Mouse (Mus musculus): ENCODE data around the gene Ankrd11. TPM values are rescaled to one million over a fixed set of nuclear protein-coding genes. Genes with fewer than 3 reads are reported as not detected.
A peak's percentile ranks its signal among the peaks of the same experiment; 100 is the strongest.

Ankrd11 gene
- total RNA-seq, 2 experiments from 2014 or later = 43.5 to 51.1 TPM

GRCm38 (mm10) chr8:122893451-122893850 lies 148.6 kb downstream of the Ankrd11 start:
- DNase-seq = no peak

DNA sequence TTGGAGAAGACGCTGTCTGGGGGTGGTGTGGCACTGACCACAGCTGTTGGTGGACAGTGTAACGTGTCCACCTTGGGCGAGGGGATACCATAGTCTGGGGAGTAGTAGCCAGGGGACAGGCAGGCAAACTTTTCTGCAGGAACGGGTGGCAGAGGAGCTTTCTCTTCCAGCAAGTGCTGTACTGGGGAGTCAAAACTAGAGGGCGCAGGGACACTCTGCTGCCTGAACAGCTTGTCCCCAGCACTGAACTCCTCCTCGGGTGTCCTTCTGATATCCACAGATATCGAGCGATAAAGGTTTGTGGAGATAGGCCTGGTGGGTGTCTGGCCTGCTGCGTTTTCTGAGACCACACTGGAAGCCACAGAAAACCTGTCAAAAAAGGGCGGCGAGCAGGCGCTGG lies 150.6 kb downstream of the Ankrd11 start:
- DNase-seq = no peak

DNA sequence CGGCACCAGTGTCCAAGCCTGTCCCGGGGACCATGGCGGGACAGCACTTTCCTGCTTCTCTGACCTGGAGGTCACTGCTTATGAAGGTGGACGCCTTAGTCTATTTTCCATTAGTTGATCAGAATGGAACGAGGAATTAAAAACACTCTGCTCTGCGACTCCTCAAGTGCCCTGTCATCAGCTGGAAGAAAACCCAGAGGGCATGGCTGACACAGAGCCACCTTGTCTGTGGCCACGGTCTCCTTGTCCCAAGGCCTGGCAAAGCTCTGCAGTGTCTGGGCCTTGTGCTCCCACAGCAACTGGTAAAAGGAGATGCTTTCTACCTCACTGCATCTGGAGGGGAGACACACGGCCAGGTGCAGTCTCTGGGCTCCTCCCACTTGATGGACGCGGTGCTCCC lies 158.4 kb downstream of the Ankrd11 start:
- no peak for DNase-seq

- DNase-seq = no peak
These were observed 161.8 kb downstream of the Ankrd11 start for GRCm38 (mm10) chr8:122880302-122880701.

DNA sequence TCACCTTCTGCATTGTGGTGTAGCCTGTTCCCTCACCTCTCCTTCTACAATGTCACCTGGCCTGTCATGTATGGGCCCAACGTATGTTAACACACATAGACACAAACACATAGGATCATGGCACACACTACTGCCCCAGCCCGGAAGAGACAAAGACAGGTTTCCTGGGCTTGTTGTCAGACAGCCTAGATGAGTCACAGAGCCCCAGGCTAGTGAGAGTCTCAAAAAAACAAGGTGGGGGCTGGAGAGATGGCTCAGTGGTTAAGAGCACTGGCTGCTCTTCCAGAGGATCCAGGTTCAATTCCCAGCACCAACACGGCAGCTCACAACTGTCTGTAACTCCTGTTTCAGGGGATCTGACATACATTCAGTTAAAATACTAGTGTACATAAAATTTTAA lies 163.8 kb downstream of the Ankrd11 start:
- DNase-seq = no peak

DNA sequence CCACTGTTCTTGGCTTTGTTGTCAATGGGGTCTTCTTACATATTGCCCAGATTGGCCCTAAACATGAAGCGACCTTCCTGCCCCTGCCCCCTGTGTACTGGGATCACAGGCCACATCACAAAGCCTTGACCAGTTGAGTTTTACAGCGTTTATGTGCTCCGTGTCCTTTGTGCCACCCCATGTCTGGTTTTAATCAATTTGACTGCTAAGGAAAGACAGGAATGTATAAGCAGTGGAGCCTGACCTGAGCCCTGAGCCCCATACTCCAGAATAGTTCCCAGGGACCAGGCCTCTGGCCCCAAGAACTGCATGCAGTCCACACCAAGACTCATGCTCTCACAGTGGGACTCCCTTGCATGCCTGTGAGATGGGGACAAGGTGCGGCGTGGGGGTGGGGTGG lies 166.9 kb downstream of the Ankrd11 start:
- no peak for DNase-seq

- no peak for DNase-seq
These were observed 168.9 kb downstream of the Ankrd11 start for GRCm38 (mm10) chr8:122873171-122873570.

DNA sequence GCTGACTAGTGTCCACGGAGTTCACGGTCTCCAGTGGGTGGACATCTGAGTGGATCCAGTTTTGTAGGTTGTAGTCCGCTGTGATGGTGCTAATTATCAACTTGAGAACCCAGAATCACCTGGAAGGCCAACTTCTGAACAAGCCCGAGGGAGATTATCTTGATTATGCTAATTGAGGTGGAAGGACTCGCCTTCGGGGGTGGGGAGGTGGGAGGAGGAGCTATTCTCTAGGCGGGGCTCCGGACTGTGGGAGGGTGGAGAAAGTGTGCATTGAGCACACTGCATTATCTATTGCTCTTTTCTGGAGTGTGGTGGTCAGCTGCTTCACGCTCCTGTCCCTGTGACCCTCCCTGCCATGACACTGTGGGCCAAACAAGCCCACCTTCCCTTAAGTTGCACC lies 170.4 kb downstream of the Ankrd11 start:
- DNase-seq = no peak

DNA sequence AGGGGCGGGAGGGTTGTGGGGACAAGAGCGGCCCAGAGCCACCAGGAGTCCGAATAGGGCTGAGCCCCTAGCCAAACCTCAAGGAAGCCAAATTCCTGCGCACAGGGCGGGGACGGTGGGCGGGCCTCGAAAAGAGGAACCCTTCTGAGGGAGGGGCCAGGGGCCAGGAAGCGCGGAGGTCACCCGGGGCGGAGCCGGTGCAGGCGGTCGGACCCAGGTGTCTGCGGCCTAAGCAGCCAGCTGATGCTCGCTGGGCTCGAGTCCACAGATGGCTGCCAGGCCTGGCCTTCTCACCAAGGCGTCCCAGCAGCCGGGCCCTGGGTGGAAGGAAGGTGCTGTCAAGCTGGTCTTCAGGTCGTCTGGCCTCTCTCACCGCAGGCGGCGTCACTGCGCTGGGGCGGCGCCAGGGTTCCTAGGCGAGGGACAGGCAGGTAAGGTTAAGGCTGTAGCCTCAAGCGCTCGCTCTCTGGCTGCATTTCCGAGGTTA lies 171.7 kb downstream of the Ankrd11 start:
- peak; percentile 29 for DNase-seq

DNA sequence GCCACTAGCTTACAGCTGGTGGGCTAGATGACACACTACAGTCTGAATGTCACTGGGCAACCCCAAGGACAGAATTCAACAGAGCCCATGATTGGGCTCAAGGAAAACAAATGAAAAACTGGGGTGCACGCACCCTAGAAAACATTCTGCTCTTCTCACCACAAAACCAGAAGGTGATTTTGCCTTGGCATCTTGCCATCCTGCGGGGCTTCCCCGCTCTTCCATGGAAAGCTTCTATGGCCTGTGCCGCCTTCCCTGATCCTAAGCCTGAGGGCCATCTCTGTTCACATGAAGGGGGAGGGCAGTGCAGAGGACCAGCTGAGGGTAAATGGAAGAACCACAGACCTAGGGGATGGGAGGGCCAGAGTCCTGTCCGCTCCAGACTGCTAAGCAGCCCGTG lies 174.1 kb downstream of the Ankrd11 start:
- no peak for DNase-seq

GRCm38 (mm10) chr8:122866231-122866630 lies 175.8 kb downstream of the Ankrd11 start:
- no peak for DNase-seq

- DNase-seq = no peak
These were observed 176.6 kb downstream of the Ankrd11 start for GRCm38 (mm10) chr8:122865441-122865840.

DNA sequence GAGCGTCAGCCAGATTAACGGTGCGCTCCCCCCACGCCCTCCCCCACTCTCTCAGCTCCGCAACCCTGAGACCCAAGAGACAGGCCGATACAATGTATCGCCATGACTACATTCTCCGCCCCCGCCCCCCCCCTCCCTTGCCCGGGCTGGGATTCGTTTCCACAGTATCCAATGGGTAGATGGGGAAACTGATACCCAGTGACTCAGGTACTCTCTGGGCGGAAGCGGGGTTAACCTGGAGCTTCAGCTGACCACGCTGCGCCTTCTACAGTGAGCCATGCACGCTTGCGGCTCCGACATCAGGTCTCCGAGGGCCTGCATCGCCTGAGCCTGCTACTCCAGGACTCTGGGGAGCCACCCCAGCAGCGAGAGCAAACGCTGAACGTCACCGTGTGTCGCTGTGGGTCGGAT lies 177.4 kb downstream of the Ankrd11 start:
- DNase-seq = no peak

DNA sequence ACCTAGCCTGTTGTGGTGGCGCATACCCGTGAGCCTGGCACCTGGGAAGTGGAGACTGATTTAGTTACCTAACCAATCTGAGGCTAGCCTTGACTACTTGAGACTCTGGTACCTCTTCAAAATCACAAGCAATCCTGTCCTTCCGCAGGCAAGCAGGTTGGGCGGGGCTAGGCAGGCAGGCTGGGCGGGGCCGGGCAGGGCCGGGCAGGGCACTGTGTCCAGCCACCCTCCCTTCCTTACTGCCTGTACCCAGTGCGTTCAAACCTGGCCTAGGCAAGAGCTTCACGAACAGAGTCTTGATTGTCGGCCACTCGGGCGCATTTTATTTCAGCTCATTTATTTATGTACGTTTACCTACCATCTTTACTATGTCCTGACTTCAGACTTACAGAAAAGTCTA lies 182.2 kb downstream of the Ankrd11 start:
- no peak for DNase-seq

DNA sequence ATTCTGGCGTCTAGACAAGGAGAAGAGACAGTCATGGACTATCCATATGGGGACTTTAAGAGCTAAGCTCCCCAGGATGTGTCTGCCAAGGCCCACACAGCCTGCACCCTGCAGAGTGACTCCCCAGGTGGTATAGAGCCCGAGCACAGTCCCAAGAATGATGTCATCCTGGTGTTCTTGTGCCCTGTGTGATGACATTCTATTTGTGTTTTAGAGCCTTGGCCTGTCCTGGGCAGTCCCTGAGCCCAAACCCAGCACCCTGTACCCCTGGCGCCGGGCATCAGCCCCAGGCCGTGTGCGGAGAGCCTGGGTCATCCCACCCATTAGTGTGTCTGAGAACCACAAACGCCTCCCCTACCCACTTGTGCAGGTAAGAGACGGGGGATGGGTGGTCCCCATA lies 185.8 kb downstream of the Ankrd11 start:
- DNase-seq = no peak

DNA sequence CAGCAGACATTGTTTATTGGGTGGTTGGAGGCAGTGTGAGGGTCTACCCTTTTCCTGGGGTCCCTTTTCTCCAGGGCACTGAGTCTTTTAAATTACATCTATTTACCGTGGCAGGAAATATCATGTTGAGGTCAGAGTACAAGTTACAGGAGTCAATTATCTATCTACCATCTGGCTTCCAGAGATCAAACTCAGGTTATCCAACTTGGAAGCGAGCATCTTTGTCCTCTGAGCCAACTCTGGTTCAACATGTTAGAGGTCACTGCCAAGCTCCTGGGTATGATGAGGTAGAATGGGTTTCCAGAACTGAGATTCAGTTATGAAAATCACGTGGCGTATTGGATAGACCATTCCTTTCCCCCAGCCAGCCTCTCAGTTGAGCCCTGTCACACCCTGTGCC lies 187.0 kb downstream of the Ankrd11 start:
- DNase-seq = no peak

DNA sequence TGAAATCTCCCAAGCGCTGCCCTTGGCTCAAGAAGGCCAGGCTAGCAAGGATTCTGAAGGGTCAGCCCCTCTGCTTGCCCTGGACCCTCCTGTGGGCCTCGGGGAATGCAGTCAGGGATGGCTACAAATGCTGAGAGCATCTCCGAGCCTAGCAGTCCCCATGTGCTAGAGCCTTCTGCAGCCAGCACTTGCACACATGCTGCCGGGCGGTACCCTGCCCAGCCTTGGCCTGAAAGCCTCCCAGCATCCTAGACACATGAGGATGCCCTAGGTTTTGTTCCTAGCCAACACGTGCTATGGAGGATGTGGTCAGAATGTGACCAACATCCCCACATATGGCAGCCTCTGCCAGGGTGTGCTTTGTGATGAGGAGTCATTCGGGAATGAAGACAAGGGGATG lies 187.7 kb downstream of the Ankrd11 start:
- DNase-seq = no peak

DNA sequence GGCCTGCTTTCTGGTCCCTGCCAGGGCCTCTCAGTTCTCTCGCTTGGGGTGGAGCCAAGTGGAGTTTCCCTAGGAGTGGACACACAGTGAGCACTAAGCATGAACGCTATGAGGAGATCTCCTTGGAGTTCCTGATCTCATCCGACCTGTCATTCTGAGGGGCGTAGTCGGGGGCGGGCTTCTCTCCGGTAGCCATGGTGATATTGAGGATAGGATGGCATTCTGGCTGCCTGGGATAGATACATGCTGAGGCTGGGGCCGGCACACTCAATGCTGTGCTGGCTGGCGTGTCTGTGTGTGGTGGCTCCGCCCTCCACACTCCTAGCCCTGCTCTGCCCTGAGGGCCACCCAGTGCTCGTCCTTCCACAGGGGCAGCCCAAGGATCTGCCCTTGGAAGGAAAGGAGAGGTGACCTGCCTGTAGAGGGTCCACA lies 188.7 kb downstream of the Ankrd11 start:
- peak; percentile 39 for DNase-seq

GRCm38 (mm10) chr8:122852546-122852905 lies 189.6 kb downstream of the Ankrd11 start:
- no peak for DNase-seq

DNA sequence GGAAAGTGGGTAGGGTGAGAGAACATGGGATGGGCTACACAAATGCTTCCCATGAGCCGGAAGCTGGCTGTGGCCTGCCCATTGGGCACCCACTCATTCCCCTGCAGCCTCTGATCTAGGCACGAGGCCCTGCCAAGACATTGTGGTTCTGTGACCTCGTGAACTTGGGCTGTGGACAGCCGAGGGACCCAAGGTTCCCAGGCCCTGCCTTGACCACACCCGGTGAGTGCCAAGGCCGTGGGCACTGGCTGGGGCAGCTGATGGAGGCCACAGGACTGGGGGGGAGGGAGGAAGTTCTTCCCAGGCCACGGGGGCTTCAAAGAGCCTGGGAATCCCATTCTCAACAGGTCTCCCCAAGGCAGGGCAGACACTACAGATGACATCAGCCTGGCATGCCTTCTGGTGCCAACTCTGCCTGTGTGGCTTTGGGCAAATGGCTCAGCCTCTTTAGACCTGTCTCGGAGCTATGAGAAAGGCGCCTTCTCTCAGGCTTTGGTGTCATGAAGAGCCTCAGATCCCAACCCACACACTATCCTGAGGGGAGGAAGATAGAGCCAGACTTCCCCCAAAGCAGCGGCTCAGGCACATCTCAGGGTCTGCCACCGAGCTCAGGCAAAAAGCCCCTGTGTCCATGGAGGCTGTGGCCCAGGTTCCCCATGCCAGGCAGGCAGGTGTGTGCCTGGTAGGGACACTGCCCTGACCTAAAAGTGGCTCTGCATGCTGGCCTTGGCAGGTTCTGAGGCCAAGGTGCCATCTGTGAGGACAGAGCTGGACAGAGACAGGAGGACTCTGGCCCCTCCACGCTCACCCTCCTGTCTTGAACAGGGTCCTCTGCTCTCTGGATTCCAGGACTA lies 190.2 kb downstream of the Ankrd11 start:
- peak; percentile 30 for DNase-seq

DNA sequence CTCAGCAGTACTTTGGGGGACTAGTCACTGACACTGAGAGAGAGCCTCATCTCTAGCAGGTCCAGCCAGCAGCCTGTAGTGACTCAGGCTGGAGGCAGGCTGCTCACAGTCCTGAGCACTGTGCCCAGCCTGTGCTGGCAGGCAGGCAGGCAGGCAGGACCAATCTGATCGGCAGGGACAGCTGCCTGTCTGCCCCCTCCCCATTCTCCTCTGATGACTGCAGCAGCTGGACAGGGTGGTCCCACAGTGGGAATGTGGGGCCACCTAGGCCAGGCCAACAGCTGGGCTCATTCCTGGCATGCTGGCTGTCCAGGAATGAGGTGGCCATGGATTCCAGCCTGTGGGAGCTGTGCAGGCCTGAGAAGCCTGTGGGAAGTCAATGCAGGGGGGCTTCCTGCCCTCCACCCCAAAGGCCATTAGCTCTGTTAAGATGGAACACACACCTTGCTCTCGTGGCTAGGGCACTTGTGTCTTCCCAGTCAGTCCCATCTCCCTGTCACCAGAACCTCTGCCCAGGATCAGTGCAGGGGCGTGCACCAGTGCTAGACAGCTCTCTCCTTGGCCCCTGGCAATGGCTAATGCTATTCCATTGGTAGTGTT lies 191.3 kb downstream of the Ankrd11 start:
- DNase-seq = peak; percentile 51

- DNase-seq = peak; percentile 28
These were observed 192.7 kb downstream of the Ankrd11 start for GRCm38 (mm10) chr8:122849152-122849910.
